Mouse (Mus musculus) embryo, embryonic 11.5 days (tissue): ENCODE data around the gene Sipa1l2.

Experiments
- DNase-seq: peaks from one replicate; pipeline ENCODE4 v3.0.0-alpha.2; 2012; ENCODE audit warnings: low read depth, low spot score

Sipa1l2 gene

GRCm38 (mm10) chr8:125465156-125465821 lies 104.3 kb downstream of the Sipa1l2 start:
- peak; percentile 34 for DNase-seq

GRCm38 (mm10) chr8:125462901-125463300 lies 106.7 kb downstream of the Sipa1l2 start:
- no peak for DNase-seq

GRCm38 (mm10) chr8:125461504-125461903 lies 108.1 kb downstream of the Sipa1l2 start:
- DNase-seq = no peak

- DNase-seq = no peak
Measured at GRCm38 (mm10) chr8:125460602-125461001, 109.0 kb downstream of the Sipa1l2 start.

- DNase-seq = no peak
Measured at GRCm38 (mm10) chr8:125449048-125449447, 120.6 kb downstream of the Sipa1l2 start.

GRCm38 (mm10) chr8:125447543-125447942 lies 122.1 kb downstream of the Sipa1l2 start:
- no peak for DNase-seq

GRCm38 (mm10) chr8:125446236-125446635 lies 123.4 kb downstream of the Sipa1l2 start:
- DNase-seq = no peak

GRCm38 (mm10) chr8:125445225-125445609 lies 124.4 kb downstream of the Sipa1l2 start:
- no peak for DNase-seq

- DNase-seq = no peak
Measured at GRCm38 (mm10) chr8:125444457-125445224, 125.0 kb downstream of the Sipa1l2 start.

- no peak for DNase-seq
Measured at GRCm38 (mm10) chr8:125435320-125436100, 134.1 kb downstream of the Sipa1l2 start.

GRCm38 (mm10) chr8:125434151-125434550 lies 135.5 kb downstream of the Sipa1l2 start:
- no peak for DNase-seq

GRCm38 (mm10) chr8:125431321-125431720 lies 138.3 kb downstream of the Sipa1l2 start:
- DNase-seq = no peak

- no peak for DNase-seq
Measured at GRCm38 (mm10) chr8:125430796-125431195, 138.8 kb downstream of the Sipa1l2 start.

- no peak for DNase-seq
Measured at GRCm38 (mm10) chr8:125428979-125429690, 140.5 kb downstream of the Sipa1l2 start.

GRCm38 (mm10) chr8:125423861-125424260 lies 145.7 kb downstream of the Sipa1l2 start:
- no peak for DNase-seq

- no peak for DNase-seq
Measured at GRCm38 (mm10) chr8:125419202-125419830, 150.3 kb downstream of the Sipa1l2 start.

- no peak for DNase-seq
Measured at GRCm38 (mm10) chr8:125416146-125416545, 153.5 kb downstream of the Sipa1l2 start.

GRCm38 (mm10) chr8:125414651-125415050 lies 155.0 kb downstream of the Sipa1l2 start:
- no peak for DNase-seq

GRCm38 (mm10) chr8:125413001-125413909 lies 156.4 kb downstream of the Sipa1l2 start:
- no peak for DNase-seq

GRCm38 (mm10) chr8:125410646-125411045 lies 159.0 kb downstream of the Sipa1l2 start:
- DNase-seq = no peak
